Mouse (Mus musculus): Measurements from ENCODE around the gene Card10. TPM values are rescaled to one million over a fixed set of nuclear protein-coding genes. Genes with fewer than 3 reads are reported as not detected.
"Not testable (repeated sequence)": the region's sequence is repeated elsewhere in the genome, so short reads cannot be mapped to it uniquely, and the experiment has no call there.

Gene Card10
- 1 to 10 TPM; 5.9 to 9.8 TPM for total RNA-seq (2021)
- long read RNA-seq, experiment 1: 0 reads
- long read RNA-seq, experiment 2, partial matches to known transcripts: 1 of 1 reads
- long read RNA-seq, experiment 2, other reads (novel, unspliced or antisense): 0 of 1 reads

DNA sequence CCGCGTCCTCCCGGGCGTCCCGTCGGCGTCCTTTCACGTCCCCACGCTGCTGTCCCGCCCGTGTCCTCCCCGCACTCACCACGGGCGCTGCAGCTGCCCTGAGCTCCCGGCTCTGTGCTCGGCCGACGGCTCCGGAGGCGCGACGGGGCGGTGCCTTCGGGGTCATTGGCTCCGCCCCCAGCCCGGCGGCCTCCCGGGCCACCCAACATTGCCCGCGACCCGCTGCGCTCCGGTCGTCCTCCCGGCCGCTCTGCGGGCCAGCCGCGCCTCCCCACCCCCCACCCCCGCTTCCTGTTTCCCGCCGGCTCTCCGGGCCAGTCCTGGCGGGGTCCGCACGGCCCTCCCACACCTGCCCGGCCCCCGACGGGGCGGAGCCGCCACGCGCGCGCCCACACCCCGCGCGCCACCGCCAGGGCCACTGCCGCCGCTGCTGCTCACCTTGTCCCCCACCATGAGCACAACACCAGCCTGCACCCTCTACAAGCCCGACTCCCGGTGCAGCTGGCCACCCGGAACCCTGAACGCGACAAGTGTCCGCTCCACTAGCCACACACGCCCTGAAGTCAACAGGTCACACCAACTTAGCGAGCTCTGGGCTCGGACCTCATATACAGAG lies at the start of gene Card10:
TSS of gene Card10 (minus strand) at position 267 of the 616 bp plus-strand sequence.
- DNase-seq: peak; percentile 76 to 83

GRCm38 (mm10) chr15:78851505-78852153 lies 48.8 kb upstream of the Card10 start:
- DNase-seq: peak; percentile 93 to 96

DNA sequence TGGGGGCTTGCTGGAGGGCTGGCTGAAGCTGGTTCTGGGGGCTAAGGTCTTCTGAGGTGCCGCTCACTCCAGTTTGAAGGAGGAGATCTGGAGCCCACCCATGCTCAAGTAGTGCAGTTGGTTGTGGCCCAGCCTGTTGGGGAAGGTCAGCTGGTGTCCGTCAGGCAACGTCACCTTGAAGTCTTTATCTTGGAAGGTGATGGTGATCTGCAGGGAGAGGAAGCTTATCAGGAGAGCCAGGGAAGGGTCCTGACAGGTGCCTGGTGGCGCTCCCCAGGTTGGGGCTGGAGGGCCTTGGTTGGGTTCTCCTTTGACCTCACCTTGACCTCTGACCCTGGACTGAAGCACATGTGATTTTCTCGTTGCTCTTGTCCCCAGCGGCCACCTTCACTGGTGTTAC lies 48.1 kb upstream of the Card10 start:
- peak in 1 of 2 experiments; percentile 28 for DNase-seq

- DNase-seq: no peak
Observed at GRCm38 (mm10) chr15:78850059-78850824, 47.4 kb upstream of the Card10 start.

DNA sequence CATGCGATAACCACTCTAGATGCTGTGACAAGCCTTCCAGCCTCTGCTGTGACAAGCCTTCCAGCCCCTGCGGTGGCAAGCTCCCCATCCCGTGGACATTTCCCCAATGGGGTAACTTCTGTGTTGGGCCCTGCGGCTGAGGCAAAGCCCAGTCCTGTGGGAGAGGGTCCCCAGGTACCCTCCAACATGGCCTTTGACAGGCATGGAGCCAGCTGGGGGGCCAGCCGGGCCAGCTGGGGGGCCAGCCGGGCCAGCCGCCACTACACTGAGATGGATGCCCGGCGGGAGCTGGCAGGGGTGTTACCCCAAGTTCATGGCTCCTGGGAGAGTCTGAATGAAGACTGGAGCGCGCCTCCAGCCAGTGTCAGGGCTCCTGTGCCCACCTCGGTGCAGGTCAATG lies 46.6 kb upstream of the Card10 start:
- no peak for DNase-seq

DNA sequence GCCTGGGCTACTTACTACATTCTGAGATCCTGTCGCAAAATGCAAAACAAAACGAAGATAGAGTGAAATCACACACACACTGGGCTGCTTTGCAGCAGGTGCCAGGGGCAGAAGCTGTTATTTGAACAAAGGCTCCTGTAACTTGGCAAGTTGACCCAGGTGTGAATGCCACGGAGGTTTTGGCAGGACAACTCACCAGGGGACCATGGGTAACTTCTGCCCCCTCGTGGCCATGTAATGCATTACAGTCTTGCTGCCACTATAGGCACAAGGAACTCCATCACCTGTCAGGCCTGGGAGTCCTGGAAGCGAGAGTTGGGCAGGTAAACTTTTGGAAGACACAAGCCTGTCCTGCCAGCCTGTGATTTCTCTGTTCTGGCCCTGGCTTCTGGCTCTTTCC lies 45.6 kb upstream of the Card10 start:
- peak; percentile 87 for DNase-seq

- not testable (repeated sequence) for DNase-seq
Observed at GRCm38 (mm10) chr15:78846805-78847204, 44.0 kb upstream of the Card10 start.

GRCm38 (mm10) chr15:78846352-78846751 lies 43.5 kb upstream of the Card10 start:
- DNase-seq: no peak

DNA sequence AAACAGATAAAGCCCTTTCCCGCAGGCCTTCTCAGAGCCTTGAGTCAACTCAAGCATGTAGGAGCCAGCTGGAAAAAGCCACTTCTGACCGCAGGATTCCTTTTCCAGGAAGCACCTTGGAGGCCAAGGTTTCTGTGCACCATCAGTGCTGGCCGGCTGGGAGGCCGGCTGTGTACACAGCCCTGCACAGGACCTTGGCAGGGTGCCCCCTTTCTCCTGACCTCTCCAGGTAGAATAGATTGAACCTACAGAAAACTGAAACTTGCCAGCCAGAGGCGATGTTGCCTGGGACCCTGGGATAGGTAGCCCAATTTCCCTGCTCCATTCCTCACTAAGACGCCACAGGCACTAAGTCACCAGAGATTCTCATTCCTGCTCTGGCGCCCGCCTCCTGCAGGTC lies 43.0 kb upstream of the Card10 start:
- peak; percentile 54 to 72 for DNase-seq

DNA sequence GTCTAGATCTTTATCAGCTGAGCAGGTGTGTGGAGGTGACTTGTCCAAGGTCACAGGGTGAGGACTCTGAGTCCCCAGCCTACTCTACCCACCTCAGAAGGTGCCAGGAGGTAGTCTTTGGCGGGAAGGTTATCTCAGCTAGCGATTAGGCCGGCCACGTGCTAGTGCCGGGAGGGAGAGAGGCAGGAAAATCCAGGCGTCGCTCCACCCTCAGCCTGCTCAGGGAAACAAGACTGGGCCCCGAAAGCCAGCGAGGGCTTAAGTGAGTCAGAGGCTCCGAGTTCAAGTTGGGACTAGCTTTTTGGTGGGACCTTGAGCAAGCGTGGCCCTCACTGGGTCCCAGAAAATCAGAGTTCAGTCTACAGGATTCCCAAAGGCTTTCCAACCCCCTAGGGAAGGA lies 42.5 kb upstream of the Card10 start:
- DNase-seq: peak; percentile 54 to 70

- DNase-seq: peak; percentile 88 to 93
Observed at GRCm38 (mm10) chr15:78844791-78845190, 41.9 kb upstream of the Card10 start.

DNA sequence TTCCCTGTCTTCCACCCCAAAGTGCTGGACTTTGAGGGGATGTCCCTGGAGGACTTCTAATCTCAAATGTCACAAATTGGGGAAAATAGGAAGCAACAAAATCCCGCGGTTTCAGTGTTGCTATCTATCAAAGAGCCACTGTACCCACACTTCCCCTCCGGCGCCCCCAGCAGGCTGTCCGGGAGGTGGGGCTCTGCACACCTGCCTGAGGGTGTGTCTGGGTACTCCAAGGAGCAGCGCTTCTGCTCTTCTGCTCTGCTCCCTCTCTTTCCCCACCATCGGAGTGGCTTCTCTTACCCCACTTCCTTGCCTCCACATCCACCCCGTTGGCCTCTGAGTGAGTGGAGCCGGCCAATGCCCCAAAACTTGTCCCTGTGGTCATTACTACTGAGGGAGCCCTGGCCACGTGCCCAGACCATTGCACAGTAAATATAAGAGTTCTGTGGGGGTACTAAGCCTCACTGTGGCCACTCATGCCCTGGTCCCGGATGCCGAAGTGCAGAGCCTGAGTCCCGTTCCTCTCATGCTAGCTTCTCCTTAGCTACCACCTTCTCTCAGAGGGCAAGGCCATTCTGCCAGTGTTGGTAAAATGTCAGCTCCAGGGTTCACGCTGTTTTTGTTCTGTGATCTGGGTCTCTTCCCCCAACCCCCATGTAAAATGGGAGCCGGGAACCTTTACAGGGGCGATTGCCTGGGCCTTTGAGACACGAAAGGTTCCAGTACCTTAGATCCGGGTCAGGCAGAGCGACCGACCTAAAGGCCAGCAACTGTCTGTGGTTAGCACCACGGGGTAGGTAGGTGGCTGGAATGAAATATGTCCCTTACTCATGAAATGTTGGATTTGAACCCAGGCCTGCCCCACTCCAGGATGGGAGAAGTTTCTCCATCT lies 41.0 kb upstream of the Card10 start:
- DNase-seq: peak; percentile 49 to 63

DNA sequence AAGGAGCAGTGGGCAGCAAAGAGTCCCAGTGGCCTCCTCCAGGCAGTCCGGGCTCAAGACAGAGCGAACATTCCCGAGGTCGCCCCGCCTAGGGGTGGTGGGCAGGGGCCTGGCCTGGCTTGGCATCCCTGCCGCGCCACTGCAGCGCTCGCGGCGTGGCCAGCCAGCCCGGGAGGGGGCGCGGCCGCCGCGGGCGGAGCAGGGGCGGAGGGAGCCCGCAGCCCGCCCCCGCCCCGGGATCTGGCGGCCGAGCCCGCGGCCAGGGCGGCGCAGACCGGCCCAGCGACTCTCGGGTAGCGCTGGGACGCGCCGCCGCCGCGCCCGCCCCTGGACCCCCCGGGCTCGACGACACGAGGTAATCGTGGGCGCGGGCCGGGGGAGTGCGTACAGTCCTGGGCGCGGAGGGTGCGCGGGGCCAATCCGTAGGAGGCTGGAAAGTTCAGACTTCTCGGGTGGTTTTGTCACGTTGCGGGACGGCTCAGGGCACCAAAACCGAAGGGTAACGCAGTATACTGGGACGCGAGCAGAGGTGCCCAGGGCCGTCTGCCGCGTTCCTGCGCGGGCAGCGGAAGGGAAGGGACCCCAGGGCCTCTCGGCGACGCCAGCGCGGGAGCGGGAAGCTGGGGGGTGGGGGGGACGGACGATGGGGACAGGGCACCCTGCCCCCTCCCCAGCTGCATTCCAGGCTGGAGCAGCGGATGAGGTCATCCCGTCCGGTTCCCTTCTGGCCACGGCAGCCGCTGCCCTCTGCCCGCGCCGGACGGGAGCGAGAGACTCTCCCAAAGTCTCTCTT lies 39.7 kb upstream of the Card10 start, which contains the start of gene Cdc42ep1:
TSS of gene Cdc42ep1 (plus strand) at position 254 of the 793 bp plus-strand sequence.
- peak; percentile 83 to 92 for DNase-seq

DNA sequence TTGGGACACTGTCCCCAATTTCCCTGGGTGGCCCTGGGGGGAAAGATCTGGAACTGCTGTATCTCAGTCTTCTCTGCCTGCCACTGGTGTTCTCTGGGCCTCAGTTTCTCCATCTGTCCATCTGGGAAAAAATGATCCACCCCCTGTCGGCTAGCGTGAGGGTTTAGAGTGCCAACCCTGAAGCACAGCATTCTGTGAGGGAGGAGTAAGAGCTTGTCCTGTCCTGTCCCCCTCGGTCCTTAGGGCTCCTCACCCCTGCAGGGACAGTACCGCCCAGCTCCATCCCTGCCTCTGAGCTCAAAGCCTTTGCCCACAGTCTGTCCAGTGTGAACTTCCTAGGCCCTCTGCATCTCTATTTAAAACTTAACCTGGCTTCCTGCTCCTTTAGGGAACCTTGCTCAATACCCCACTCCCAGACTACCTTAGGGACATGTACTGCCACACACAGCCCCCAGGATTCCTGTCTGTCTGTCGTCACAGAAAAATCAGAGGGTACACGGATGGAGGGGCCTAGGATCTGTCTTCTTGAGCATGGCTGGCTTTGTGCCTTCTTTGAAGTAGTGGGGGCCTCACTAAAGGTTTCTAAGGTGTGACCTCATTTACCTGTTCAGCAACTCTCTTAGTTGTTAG lies 38.4 kb upstream of the Card10 start:
- DNase-seq: no peak

- DNase-seq: no peak
Observed at GRCm38 (mm10) chr15:78840751-78841150, 37.9 kb upstream of the Card10 start.

DNA sequence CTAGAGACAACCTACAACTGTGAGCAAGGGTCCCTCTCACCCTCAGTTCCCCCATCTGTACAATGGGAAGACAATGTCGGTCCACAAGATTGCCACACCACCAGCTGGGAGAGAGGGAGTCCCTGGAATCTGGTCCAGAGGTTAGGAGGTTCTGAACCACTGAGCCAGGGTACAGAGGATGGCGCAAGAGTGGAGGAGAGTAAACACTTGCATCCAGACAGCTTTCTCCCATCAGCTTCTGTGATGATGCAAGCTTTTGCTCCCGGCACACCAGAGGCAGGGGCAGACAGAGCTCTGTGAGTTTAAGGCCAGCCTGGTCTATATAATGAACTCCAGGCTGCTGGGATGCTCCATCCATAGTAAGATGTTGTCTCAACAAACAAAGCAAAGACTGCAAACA lies 37.4 kb upstream of the Card10 start:
- peak in 1 of 2 experiments; percentile 47 for DNase-seq

GRCm38 (mm10) chr15:78839744-78840143 lies 36.9 kb upstream of the Card10 start:
- no peak for DNase-seq

DNA sequence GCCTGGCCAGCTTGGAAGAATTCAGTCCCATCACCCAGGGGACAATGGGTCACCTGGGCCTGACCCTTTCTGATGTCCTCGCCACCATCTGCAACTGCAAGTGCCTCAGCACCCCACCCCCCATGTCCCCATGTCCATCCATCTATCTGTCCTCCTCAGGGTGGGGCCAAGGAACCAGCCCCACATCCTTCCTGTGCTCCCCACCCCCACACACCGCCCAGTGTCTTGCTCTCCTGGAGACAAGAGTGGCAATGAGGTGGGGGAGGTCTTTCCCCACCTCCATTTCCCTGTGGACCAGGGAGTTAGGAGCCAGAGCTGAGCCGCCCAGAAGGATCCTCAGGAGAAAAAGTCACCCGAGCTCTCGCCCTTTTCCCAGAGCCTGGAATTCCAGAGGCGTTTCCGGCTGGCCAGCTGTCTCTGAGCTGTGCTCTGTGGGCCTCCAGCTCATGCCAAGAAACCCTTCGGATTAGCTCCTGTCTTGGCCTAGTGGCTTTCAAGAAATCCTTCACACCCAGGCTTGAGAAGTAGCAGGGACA lies 33.3 kb upstream of the Card10 start:
- DNase-seq: peak; percentile 60 to 79

DNA sequence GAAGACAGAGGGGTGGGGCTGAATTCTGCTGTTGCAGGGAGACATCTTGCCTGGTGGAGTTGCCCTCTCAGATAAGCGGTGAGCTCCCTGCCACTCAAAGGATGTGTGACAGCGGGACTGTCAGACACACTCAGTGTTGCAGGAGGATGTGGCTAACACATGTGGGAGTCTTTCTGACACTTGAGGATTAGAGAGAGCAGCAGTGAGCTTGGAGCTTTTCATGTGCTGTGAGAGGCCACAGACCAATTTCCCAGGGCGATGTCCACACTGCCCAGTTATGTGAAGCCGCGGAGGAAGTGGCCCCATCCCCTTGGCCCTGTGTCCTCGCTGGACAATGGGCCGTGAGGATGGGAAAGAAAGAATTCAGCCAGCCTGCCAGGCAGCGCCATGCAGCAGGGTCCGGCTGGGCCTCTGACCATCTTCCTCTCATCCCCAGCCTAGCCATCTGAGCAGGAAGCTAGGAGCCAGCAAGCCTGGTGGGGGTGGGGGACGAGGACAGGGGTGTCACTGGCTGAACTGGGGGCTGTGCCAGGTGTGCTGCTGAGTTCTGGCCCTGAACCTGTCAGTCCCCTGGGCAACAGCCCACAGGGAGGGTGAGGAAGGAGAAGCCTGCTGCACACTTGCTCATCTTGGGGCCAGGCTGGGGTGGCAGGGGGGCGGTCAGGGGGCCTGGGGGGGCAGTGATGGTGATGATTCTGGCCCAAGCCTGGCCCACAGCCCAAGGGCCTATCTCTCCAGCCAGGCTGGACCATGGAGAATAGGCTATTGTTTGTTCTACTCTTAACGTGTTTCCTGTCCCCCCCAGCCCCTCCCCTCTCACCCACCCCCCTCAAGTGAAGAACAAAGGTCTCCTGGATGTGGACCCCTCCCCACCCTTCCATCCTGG lies 32.6 kb upstream of the Card10 start:
- DNase-seq: peak in 1 of 2 experiments; percentile 74

Data from adrenal gland, postnatal 36 days (tissue).